Mouse (Mus musculus) spleen, postnatal 14 days (tissue): ENCODE data around the gene Olfr1501.
"Not testable (repeated sequence)": the region's sequence is repeated elsewhere in the genome, so short reads cannot be mapped to it uniquely, and the experiment has no call there.

Experiments used
- DNase-seq, 2 experiments: peaks; one replicate each; pipeline ENCODE4 v3.0.0; 2021 to 2022; ENCODE audit warnings: low spot score in 2 of 2

Gene Olfr1501

DNA sequence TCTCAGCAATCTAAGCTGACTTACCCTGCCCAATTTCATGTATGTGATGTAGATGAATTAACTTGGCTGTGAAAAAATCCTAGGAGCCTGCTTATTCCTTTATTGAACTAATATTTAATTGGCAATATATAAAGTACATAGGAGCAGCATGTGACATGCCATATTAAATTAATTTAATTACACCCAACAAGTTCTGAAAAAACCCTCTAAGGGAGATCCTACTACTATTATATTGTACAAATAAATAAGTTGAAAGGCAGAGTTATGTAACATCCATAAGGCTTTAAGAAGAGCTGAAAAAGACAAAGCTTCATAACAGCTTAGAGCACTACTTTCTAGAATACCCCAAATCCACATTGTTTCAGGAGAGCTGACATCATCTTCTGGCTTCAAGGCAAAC, at the start of gene Olfr1501:
Olfr1501 (minus strand) TSS at position 101 of the 400 bp plus-strand sequence.
- not testable (repeated sequence) for DNase-seq

GRCm38 (mm10) chr19:13897828-13898227, 47.3 kb upstream of the Olfr1501 start, which contains the start of gene Olfr1504:
Olfr1504 (minus strand) TSS chr19:13897928.
- no peak for DNase-seq

GRCm38 (mm10) chr19:13861495-13861894, 11.0 kb upstream of the Olfr1501 start, which contains the start of gene Olfr1502:
Olfr1502 (plus strand) TSS chr19:13861795.
- DNase-seq, result no peak

- DNase-seq, result no peak
Measured at GRCm38 (mm10) chr19:13830388-13830787, 20.1 kb downstream of the Olfr1501 start, which contains the start of gene Olfr1500. Olfr1500 (minus strand) TSS chr19:13830488.

DNA sequence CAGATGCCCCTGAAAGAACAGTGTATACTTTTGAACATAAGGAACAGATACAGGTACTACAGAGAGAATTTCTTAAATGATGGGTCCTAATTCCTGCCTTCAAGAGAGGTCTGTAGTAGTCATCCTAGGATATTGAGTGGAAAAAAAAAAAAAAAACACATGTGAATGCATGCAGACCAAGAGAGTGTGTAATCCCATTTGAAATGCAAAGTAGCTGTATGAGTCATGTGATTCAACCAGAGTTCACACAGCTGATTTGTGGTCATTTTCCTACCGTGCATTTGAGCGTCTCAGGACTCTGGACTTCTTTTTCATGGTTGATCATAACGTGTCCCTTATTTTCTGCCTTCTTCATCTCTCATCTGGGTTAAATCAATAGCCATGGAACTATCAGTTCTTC, 22.0 kb downstream of the Olfr1501 start:
- no peak for DNase-seq

DNA sequence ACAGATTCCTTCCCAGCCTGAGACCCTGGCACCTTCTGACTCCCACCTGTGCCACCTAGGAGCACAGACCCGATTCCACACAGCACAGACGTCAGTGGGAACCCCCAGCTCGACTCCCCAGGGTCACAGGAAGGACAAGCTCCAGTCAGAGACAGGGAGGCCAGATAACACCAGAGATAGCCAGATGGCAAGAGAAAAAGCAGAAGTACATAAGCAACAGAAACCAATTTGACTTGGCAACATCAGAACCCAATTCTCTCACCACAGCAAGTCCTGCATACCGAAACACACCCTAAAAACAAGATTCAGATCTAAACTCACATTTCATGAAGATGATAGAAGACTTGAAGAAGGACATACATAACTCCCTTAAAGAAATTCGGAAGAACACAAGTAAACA, 29.6 kb downstream of the Olfr1501 start:
- DNase-seq, result no peak

GRCm38 (mm10) chr19:13819347-13819746, 31.1 kb downstream of the Olfr1501 start, which contains the start of gene Olfr1499:
Olfr1499 (minus strand) TSS chr19:13819447.
- no peak for DNase-seq

DNA sequence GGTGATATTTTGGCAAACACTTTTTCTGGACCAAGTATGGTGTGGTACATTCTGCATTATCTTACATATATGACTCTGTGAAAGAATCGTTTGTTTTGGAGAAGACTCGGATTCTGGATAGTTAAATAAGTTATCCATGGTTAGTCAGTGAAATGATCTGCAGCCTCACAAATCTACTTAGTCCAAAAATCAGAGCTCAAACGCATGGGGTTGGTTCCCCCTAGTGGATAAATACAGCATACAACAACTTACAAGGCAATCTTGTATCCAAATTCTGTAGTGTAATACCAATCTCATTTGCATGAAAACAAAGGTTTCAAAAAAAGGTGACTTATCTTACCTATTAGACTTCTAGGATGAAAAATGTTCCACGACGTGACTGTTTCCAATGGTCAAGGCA, 31.7 kb downstream of the Olfr1501 start:
- DNase-seq, result no peak

DNA sequence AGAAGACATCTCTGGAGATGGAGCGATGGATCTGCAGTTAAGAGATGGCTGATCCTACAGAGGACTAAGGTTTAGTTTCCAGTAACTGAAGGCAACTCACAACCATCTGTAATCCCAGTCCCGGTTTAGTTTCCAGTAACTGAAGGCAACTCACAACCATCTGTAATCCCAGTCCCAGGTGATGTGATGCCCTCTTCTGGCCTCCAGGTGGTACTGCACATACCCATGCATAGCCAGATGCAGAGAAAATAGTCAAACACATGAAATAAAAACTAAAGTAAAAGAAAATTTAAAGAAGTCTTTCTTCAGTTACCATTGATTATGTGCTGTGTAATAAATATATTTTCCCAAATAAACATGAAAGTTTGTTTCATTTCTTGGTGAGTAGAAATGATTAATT, 37.7 kb downstream of the Olfr1501 start:
- no peak for DNase-seq

DNA sequence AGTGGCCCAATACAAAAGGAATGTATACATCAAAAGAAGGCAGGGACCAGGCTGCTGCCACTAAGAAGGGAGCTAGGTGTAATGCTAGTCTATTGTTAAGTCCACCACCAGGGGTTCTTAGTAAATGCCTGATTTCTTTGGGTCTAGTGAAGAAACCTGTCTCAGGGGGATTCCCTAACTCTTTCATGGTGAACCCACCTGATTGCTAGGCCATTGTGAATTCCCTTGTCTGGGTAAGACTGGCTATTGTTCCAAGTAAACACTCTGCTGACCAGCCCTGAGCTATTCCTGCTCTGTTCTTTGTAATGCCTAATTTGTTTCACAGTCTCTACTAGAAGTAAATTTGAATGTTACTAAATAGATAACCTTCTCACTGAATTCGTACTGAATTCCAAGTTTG, 45.0 kb downstream of the Olfr1501 start:
- DNase-seq, result not testable (repeated sequence)

DNA sequence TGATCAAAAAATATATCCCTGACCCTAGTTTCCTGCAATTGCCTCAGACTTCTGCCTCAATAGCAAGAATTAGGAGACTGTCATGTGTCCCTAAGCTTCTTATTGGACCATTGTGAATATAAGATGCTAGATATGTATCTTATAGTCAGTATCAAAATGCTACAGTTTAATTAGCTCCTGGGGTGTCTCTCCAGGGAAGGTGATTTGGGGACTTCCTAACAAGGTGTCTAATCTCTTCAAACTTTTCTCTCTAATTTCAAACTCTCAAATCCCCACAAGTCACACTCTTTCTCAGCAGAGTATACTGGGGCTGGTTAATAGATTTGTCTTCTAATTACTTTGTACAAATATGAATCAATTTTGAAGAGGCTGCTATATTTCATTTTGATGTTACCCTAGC, 52.4 kb downstream of the Olfr1501 start, which contains the start of gene Olfr1497:
Olfr1497 (minus strand) TSS at position 101 of the 400 bp plus-strand sequence.
- no peak for DNase-seq
